ENCODE assay signal across 19 mouse cellular contexts in genomic region chr8:82229883-82230282, GRCm38 (mm10).
DNase-seq lines count a peak whose midpoint lies in the region; ATAC-seq and TF ChIP-seq lines count a peak whose summit lies in the region.
"Had no signal": no experiment of that assay in that cellular context is flagged by ENCODE, and none has a peak within 500 bp of the region (broad histone marks: within the 10 kb centered on the region; RNA-seq: fewer than 3 reads in every experiment).

No protein-coding gene starts in this region.

- ATAC-seq in heart, postnatal 0 days (ENCODE audit: insufficient read depth, low read depth), result no peak
- no peak for ATAC-seq in midbrain, postnatal 0 days (ENCODE audit: low FRiP score)
- no peak for ATAC-seq in midbrain, embryonic 15.5 days (replicated peaks)
- no peak for ATAC-seq in activated CD4-positive, CD25-positive, alpha-beta regulatory T cell, adult 4 months
- ATAC-seq: forebrain, embryonic 16.5 days had no signal

- no peak overlapping the region for H3K9ac ChIP-seq in heart, postnatal 0 days (replicated peaks; ENCODE audit: low read depth, low read length)
- no peak overlapping the region for H3K9ac ChIP-seq in midbrain, postnatal 0 days (replicated peaks; ENCODE audit: low read length, poor library complexity, severe bottlenecking)
- H3K9ac ChIP-seq in midbrain, embryonic 15.5 days, result no peak overlapping the region
- H3K9ac ChIP-seq: hindbrain, embryonic 14.5 days; limb, embryonic 15.5 days; neural tube, embryonic 12.5 days had no signal

- no peak overlapping the region for H3K27ac ChIP-seq in heart, postnatal 0 days (ENCODE audit: low read depth)
- H3K27ac ChIP-seq in midbrain, postnatal 0 days (ENCODE audit: low read depth, low read length), result no peak overlapping the region
- H3K27ac ChIP-seq in midbrain, embryonic 15.5 days, result no peak overlapping the region
- H3K27ac ChIP-seq: hindbrain, embryonic 14.5 days; limb, embryonic 15.5 days; neural tube, embryonic 12.5 days had no signal

- no peak overlapping the region for H3K4me3 ChIP-seq in heart, postnatal 0 days (ENCODE audit: low read depth, low read length)
- no peak overlapping the region for H3K4me3 ChIP-seq in midbrain, postnatal 0 days (ENCODE audit: low read depth, low read length)
- no peak overlapping the region for H3K4me3 ChIP-seq in midbrain, embryonic 15.5 days
- H3K4me3 ChIP-seq: limb, embryonic 15.5 days; neural tube, embryonic 12.5 days had no signal

- 50% methylated on average over 2 of the region's 2 CpGs for WGBS in heart, postnatal 0 days
- WGBS in midbrain, postnatal 0 days, result 63% methylated on average over 2 of the region's 2 CpGs
- 68% methylated on average over 2 of the region's 2 CpGs for WGBS in midbrain, embryonic 15.5 days

- TF ChIP-seq EP300 in heart, postnatal 0 days (IDR thresholded peaks at IDR 0.05; ENCODE audit: low read depth), result no peak

- no peaks in the 10 kb centered on the region for H3K4me1 ChIP-seq in heart, postnatal 0 days (ENCODE audit: control insufficient read depth, insufficient read depth)
- H3K4me1 ChIP-seq in midbrain, postnatal 0 days (ENCODE audit: insufficient read depth, low read length), result no peaks in the 10 kb centered on the region
- H3K4me1 ChIP-seq in midbrain, embryonic 15.5 days, result no peaks in the 10 kb centered on the region
- H3K4me1 ChIP-seq: limb, embryonic 15.5 days; neural tube, embryonic 12.5 days had no signal

- H3K9me3 ChIP-seq in heart, postnatal 0 days (replicated peaks; ENCODE audit: control insufficient read depth, low read length), result no peaks in the 10 kb centered on the region
- H3K9me3 ChIP-seq in midbrain, postnatal 0 days (ENCODE audit: low read length), result no peaks in the 10 kb centered on the region
- H3K9me3 ChIP-seq in midbrain, embryonic 15.5 days, result no peaks in the 10 kb centered on the region
- H3K9me3 ChIP-seq: limb, embryonic 15.5 days; neural tube, embryonic 12.5 days had no signal

- DNase-seq in heart, postnatal 0 days (ENCODE audit: low spot score), result no peak
- DNase-seq in heart, postnatal 25 days (ENCODE audit: low spot score), result no peak
- peak; percentile 3 to 13 for DNase-seq in kidney, postnatal 36 days
- DNase-seq in kidney, adult 18-20 months, result no peak
- peak; percentile 10 for DNase-seq in midbrain, postnatal 0 days (ENCODE audit: low spot score)
- no peak for DNase-seq in embryo, embryonic 9.5 days (ENCODE audit: extremely low spot score)
- DNase-seq: adrenal gland, adult 8-10 months; cerebellum, adult 11-12 months; cerebellum, postnatal 25 days; gastrocnemius, postnatal 10 days; heart, postnatal 10 days; lung, adult 18-20 months; right cerebral cortex, postnatal 14 days had no signal

- peak; percentile 56 for TF ChIP-seq CTCF in heart, postnatal 0 days (IDR thresholded peaks at IDR 0.05; ENCODE audit: low read depth)
- TF ChIP-seq CTCF in midbrain, postnatal 0 days (IDR thresholded peaks at IDR 0.05), result peak; percentile 46

- no peaks in the 10 kb centered on the region for H3K36me3 ChIP-seq in heart, postnatal 0 days (replicated peaks; ENCODE audit: control insufficient read depth, insufficient read depth, low read length)
- H3K36me3 ChIP-seq in midbrain, postnatal 0 days (ENCODE audit: insufficient read depth, low read length), result no peaks in the 10 kb centered on the region
- no peaks in the 10 kb centered on the region for H3K36me3 ChIP-seq in midbrain, embryonic 15.5 days (replicated peaks)
- H3K36me3 ChIP-seq: limb, embryonic 15.5 days; neural tube, embryonic 12.5 days had no signal

- no peak overlapping the region for H3K4me2 ChIP-seq in heart, postnatal 0 days (ENCODE audit: low read depth, low read length)
- no peak overlapping the region for H3K4me2 ChIP-seq in midbrain, postnatal 0 days (ENCODE audit: low read depth, low read length, poor library complexity, severe bottlenecking)
- H3K4me2 ChIP-seq in midbrain, embryonic 15.5 days, result no peak overlapping the region
- H3K4me2 ChIP-seq: hindbrain, embryonic 14.5 days; limb, embryonic 15.5 days; neural tube, embryonic 12.5 days had no signal

- intact Hi-C loops in heart, postnatal 25 days (cut with DNase I), result loop anchor here (10.0 kb wide), 1 partner anchor 515 kb away; no protein-coding TSS in a partner anchor

- no peaks in the 10 kb centered on the region for H3K27me3 ChIP-seq in heart, postnatal 0 days (ENCODE audit: control insufficient read depth, insufficient read depth, low read length)
- no peaks in the 10 kb centered on the region for H3K27me3 ChIP-seq in midbrain, postnatal 0 days (ENCODE audit: insufficient read depth, low read length)
- H3K27me3 ChIP-seq in midbrain, embryonic 15.5 days (replicated peaks), result no peaks in the 10 kb centered on the region
- H3K27me3 ChIP-seq: limb, embryonic 15.5 days; neural tube, embryonic 12.5 days had no signal

Comparison
In these comparisons a context has a peak if more than half of its experiments do, and no peak if none do; other contexts are left out.
1. DNase-seq: peak in kidney, postnatal 36 days (2 of 2) and midbrain, postnatal 0 days (single experiment); none in heart, postnatal 0 days (single experiment), heart, postnatal 25 days (single experiment), kidney, adult 18-20 months (single experiment) and embryo, embryonic 9.5 days (single experiment).